Mouse (Mus musculus): ENCODE data around the gene Itpk1.

- TF ChIP-seq POLR2A (IDR thresholded peaks at IDR 0.05; ENCODE audit: insufficient read depth, low read length) (no peak), EP300 (IDR thresholded peaks at IDR 0.05; ENCODE audit: insufficient read depth, low read depth, low read length) (no peak)
Observed at GRCm38 (mm10) chr12:102612431-102612830, 92.3 kb downstream of the Itpk1 start.
